Mouse (Mus musculus) olfactory bulb, adult 2 months (tissue): Measurements from ENCODE around the gene Tnfrsf8.

Experiments
- CTCF ChIP-seq: fragments of 200-500 bp; IDR thresholded peaks from 2 replicates; pipeline ENCODE4 v1.5.1; 2012; ENCODE audit warnings: low read depth, mild to moderate bottlenecking, low read length, moderate library complexity; ENCODE audit not compliant: insufficient read depth
- POLR2A ChIP-seq: fragments of 200-500 bp; IDR thresholded peaks from 2 replicates; pipeline ENCODE4 v1.6.1; 2012; ENCODE audit warnings: mild to moderate bottlenecking, low read depth, low read length, moderate library complexity; ENCODE audit not compliant: insufficient read depth

- TF ChIP-seq POLR2A (no peak), CTCF (no peak)
Measured at GRCm38 (mm10) chr4:145302106-145302505, 12.9 kb downstream of the Tnfrsf8 start.
